ENCODE assay signal across 8 mouse cellular contexts in the genomic region with DNA sequence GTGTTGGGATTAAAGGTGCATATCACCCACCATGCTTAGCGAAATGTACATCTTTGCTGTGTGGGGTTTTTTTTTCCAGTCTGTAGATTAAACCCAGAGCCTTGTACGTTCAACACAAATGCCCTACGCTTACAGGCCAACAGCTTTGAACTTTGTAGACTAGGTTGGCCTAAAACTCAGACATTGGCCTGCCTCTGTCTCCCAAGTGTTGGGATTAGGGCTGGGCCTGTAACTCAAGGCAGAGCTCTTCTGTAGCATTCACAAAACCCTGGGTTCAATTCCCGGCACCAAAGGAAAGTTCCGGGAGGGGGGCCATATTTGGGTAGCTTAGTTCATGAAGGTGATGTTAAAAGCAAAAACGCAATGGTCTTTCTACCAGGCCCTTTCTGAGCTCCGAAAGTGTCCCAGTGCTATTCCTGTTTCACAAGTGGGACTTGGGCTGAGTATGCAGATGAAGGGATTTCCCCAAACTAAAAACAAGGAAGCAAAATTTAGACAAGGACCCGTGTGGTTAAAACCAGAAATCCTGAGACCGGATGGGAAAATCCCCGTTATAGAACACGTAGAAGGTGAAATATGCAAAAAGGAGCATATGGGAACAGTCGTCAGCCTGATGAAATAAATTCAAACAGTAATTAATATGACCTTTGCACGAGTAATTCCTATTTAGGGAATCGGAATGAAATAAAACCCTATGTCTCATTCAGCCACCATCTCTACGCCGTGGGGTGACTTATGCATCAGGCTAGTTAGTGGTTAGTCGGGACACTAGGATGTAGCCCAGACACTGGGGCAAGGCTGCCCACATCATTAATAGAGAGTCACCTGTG. TPM values are rescaled to one million over a fixed set of nuclear protein-coding genes. Genes with fewer than 3 reads are reported as not detected.
DNase-seq lines count a peak whose midpoint lies in the region; ATAC-seq and TF ChIP-seq lines count a peak whose summit lies in the region.

No protein-coding gene starts in this region.

- no peak for TF ChIP-seq CTCF in lung, embryonic 14.5 days (IDR thresholded peaks at IDR 0.05; ENCODE audit: low read depth)

- H3K27ac ChIP-seq in lung, embryonic 14.5 days (ENCODE audit: low read depth), result no peak overlapping the region
- no peak overlapping the region for H3K27ac ChIP-seq in embryonic facial prominence, embryonic 15.5 days (replicated peaks)
- no peak overlapping the region for H3K27ac ChIP-seq in limb, embryonic 11.5 days (replicated peaks; ENCODE audit: low read depth, low read length)
- no peak overlapping the region for H3K27ac ChIP-seq in neural tube, embryonic 14.5 days (ENCODE audit: low read depth, low read length)

- peak overlapping the region; percentile 96 for H3K4me3 ChIP-seq in lung, embryonic 14.5 days (ENCODE audit: low read depth, low read length)
- peak overlapping the region; percentile 92 for H3K4me3 ChIP-seq in embryonic facial prominence, embryonic 15.5 days (replicated peaks)
- H3K4me3 ChIP-seq in limb, embryonic 11.5 days (ENCODE audit: low read depth, low read length), result peak overlapping the region; percentile 72
- no peak overlapping the region for H3K4me3 ChIP-seq in neural tube, embryonic 14.5 days (ENCODE audit: low read depth, low read length)

- WGBS in lung, embryonic 14.5 days, result 70% methylated on average over 17 of the region's 17 CpGs
- WGBS in embryonic facial prominence, embryonic 15.5 days, result 69% methylated on average over 17 of the region's 17 CpGs
- 73% methylated on average over 17 of the region's 17 CpGs for WGBS in limb, embryonic 11.5 days
- WGBS in neural tube, embryonic 14.5 days, result 72% methylated on average over 17 of the region's 17 CpGs

- H3K4me1 ChIP-seq in lung, embryonic 14.5 days (ENCODE audit: insufficient read depth), result 0 out of 2 replicates have a peak, but pooled peaks cover 9% of the 10 kb centered on the region
- H3K4me1 ChIP-seq in embryonic facial prominence, embryonic 15.5 days, result peaks cover 21% of the 10 kb centered on the region
- peaks cover 5% of the 10 kb centered on the region for H3K4me1 ChIP-seq in limb, embryonic 11.5 days (ENCODE audit: control insufficient read depth, insufficient read depth, low read length)
- H3K4me1 ChIP-seq in neural tube, embryonic 14.5 days (ENCODE audit: control insufficient read depth, insufficient read depth, low read length), result peaks cover 9% of the 10 kb centered on the region

- peak overlapping the region; percentile 40 for H3K4me2 ChIP-seq in lung, embryonic 14.5 days
- H3K4me2 ChIP-seq in embryonic facial prominence, embryonic 15.5 days (replicated peaks), result peak overlapping the region; percentile 45
- no peak overlapping the region for H3K4me2 ChIP-seq in limb, embryonic 11.5 days (ENCODE audit: low read depth, severe bottlenecking)
- peak overlapping the region; percentile 38 for H3K4me2 ChIP-seq in neural tube, embryonic 14.5 days (ENCODE audit: low read depth, low read length)

- peaks cover 32% of the 10 kb centered on the region for H3K36me3 ChIP-seq in lung, embryonic 14.5 days (ENCODE audit: insufficient read depth)
- peaks cover 29% of the 10 kb centered on the region for H3K36me3 ChIP-seq in embryonic facial prominence, embryonic 15.5 days
- H3K36me3 ChIP-seq in limb, embryonic 11.5 days (ENCODE audit: control insufficient read depth, insufficient read depth, low read length), result peaks cover 11% of the 10 kb centered on the region
- H3K36me3 ChIP-seq in neural tube, embryonic 14.5 days (ENCODE audit: control insufficient read depth, insufficient read depth, low read length), result peaks cover 21% of the 10 kb centered on the region

- ATAC-seq in lung, embryonic 14.5 days (ENCODE audit: insufficient read depth), result no peak
- ATAC-seq in embryonic facial prominence, embryonic 15.5 days (ENCODE audit: insufficient number of reproducible peaks, low FRiP score, low TSS enrichment, low read depth), result no peak
- ATAC-seq in limb, embryonic 11.5 days (ENCODE audit: insufficient number of reproducible peaks, low FRiP score, low TSS enrichment, low read depth), result no peak
- ATAC-seq in neural tube, embryonic 14.5 days (ENCODE audit: low read depth), result no peak

- no peak for DNase-seq in lung, embryonic 14.5 days
- DNase-seq in lung, postnatal 25 days (ENCODE audit: low spot score), result no peak
- no peak for DNase-seq in limb, embryonic 11.5 days (ENCODE audit: low spot score)
- DNase-seq in layer of hippocampus, adult 9-11 months, result no peak
- DNase-seq in layer of hippocampus, postnatal 36 days, result no peak
- DNase-seq in right cerebral cortex, postnatal 10 days (ENCODE audit: low spot score in 2 of 2), result no peak

- no peaks in the 10 kb centered on the region for H3K9me3 ChIP-seq in lung, embryonic 14.5 days (ENCODE audit: low read depth, low read length)
- H3K9me3 ChIP-seq in embryonic facial prominence, embryonic 15.5 days (replicated peaks), result no peaks in the 10 kb centered on the region
- H3K9me3 ChIP-seq in limb, embryonic 11.5 days (ENCODE audit: control insufficient read depth, low read length), result no peaks in the 10 kb centered on the region
- no peaks in the 10 kb centered on the region for H3K9me3 ChIP-seq in neural tube, embryonic 14.5 days (ENCODE audit: control insufficient read depth, low read length)

- H3K27me3 ChIP-seq in lung, embryonic 14.5 days (ENCODE audit: insufficient read depth, low read length), result no peaks in the 10 kb centered on the region
- no peaks in the 10 kb centered on the region for H3K27me3 ChIP-seq in embryonic facial prominence, embryonic 15.5 days
- no peaks in the 10 kb centered on the region for H3K27me3 ChIP-seq in limb, embryonic 11.5 days (ENCODE audit: control insufficient read depth, insufficient read depth, low read length)
- H3K27me3 ChIP-seq in neural tube, embryonic 14.5 days (ENCODE audit: control insufficient read depth, insufficient read depth, low read length), result no peaks in the 10 kb centered on the region

- no peak overlapping the region for H3K9ac ChIP-seq in lung, embryonic 14.5 days
- H3K9ac ChIP-seq in embryonic facial prominence, embryonic 15.5 days, result peak overlapping the region; percentile 97; the same call in 1 of the 2 replicates
- no peak overlapping the region for H3K9ac ChIP-seq in limb, embryonic 11.5 days (ENCODE audit: low read length)
- 0 out of 2 replicates have a peak overlapping the region, but pooled peaks have one; percentile 95 for H3K9ac ChIP-seq in neural tube, embryonic 14.5 days (replicated peaks; ENCODE audit: low read depth, low read length)

RNA-seq across cellular contexts. Expression of gene Denr, which starts 0.6 kb away (rescaled TPM):
- 130 and 137 TPM in 2 replicates for polyA plus RNA-seq in lung, embryonic 14.5 days (2014; fragmentation: Nextera tagmentation; extraction: Ambion mirVana)
- polyA plus RNA-seq in embryonic facial prominence, embryonic 15.5 days (2015; fragmentation: Nextera tagmentation; extraction: Ambion mirVana), result 128 TPM in 2 replicates
- polyA plus RNA-seq in limb, embryonic 11.5 days (2014; fragmentation: Nextera tagmentation; extraction: Ambion mirVana), result 186 and 187 TPM in 2 replicates
- 109 and 130 TPM in 2 replicates for polyA plus RNA-seq in neural tube, embryonic 14.5 days (2014; fragmentation: Nextera tagmentation; extraction: Ambion mirVana)
- 10 to 100 TPM; 60.2 to 67.8 TPM for total RNA-seq in layer of hippocampus, postnatal 36 days (2021)

RNA-seq across cellular contexts. Expression of gene Gm43518, which starts 20.9 kb away (rescaled TPM):
- 0.95 and 1.4 TPM in 2 replicates for polyA plus RNA-seq in lung, embryonic 14.5 days (2014; fragmentation: Nextera tagmentation; extraction: Ambion mirVana)
- polyA plus RNA-seq in embryonic facial prominence, embryonic 15.5 days (2015; fragmentation: Nextera tagmentation; extraction: Ambion mirVana), result 1.9 and 2.9 TPM in 2 replicates
- 0.25 and 1.4 TPM in 2 replicates for polyA plus RNA-seq in limb, embryonic 11.5 days (2014; fragmentation: Nextera tagmentation; extraction: Ambion mirVana)
- 2.7 and 4.0 TPM in 2 replicates for polyA plus RNA-seq in neural tube, embryonic 14.5 days (2014; fragmentation: Nextera tagmentation; extraction: Ambion mirVana)
- total RNA-seq in layer of hippocampus, postnatal 36 days (2021), result 1 to 10 TPM in 1 of 2 experiments, under 1 TPM in 1; 0.91 to 1.7 TPM

RNA-seq across cellular contexts. Expression of gene Ccdc62, which starts 24.1 kb away (rescaled TPM):
- 8.3 and 9.3 TPM in 2 replicates for polyA plus RNA-seq in lung, embryonic 14.5 days (2014; fragmentation: Nextera tagmentation; extraction: Ambion mirVana)
- 5.4 and 7.5 TPM in 2 replicates for polyA plus RNA-seq in embryonic facial prominence, embryonic 15.5 days (2015; fragmentation: Nextera tagmentation; extraction: Ambion mirVana)
- 4.4 and 7.3 TPM in 2 replicates for polyA plus RNA-seq in limb, embryonic 11.5 days (2014; fragmentation: Nextera tagmentation; extraction: Ambion mirVana)
- polyA plus RNA-seq in neural tube, embryonic 14.5 days (2014; fragmentation: Nextera tagmentation; extraction: Ambion mirVana), result 5.2 and 5.7 TPM in 2 replicates
- total RNA-seq in layer of hippocampus, postnatal 36 days (2021), result 1 to 10 TPM; 2.5 TPM

RNA-seq across cellular contexts. Expression of gene Hcar1, which starts 26.5 kb away (rescaled TPM):
- polyA plus RNA-seq in lung, embryonic 14.5 days (2014; fragmentation: Nextera tagmentation; extraction: Ambion mirVana), result 0.66 and 0.81 TPM in 2 replicates
- 0.76 and 0.97 TPM in 2 replicates for polyA plus RNA-seq in embryonic facial prominence, embryonic 15.5 days (2015; fragmentation: Nextera tagmentation; extraction: Ambion mirVana)
- polyA plus RNA-seq in limb, embryonic 11.5 days (2014; fragmentation: Nextera tagmentation; extraction: Ambion mirVana), result 0.11 TPM in 1 of 2 replicates, not detected in the other
- polyA plus RNA-seq in neural tube, embryonic 14.5 days (2014; fragmentation: Nextera tagmentation; extraction: Ambion mirVana), result 0.09 and 0.44 TPM in 2 replicates
- total RNA-seq in layer of hippocampus, postnatal 36 days (2021), result under 1 TPM; 0.82 to 0.88 TPM

RNA-seq across cellular contexts. Expression of gene Hcar2, which starts 41.1 kb away (rescaled TPM):
- not detected in 2 replicates for polyA plus RNA-seq in lung, embryonic 14.5 days (2014; fragmentation: Nextera tagmentation; extraction: Ambion mirVana)
- 5.0 and 7.5 TPM in 2 replicates for polyA plus RNA-seq in embryonic facial prominence, embryonic 15.5 days (2015; fragmentation: Nextera tagmentation; extraction: Ambion mirVana)
- not detected in 2 replicates for polyA plus RNA-seq in limb, embryonic 11.5 days (2014; fragmentation: Nextera tagmentation; extraction: Ambion mirVana)
- polyA plus RNA-seq in neural tube, embryonic 14.5 days (2014; fragmentation: Nextera tagmentation; extraction: Ambion mirVana), result not detected in 2 replicates
- under 1 TPM in 1 of 2 experiments, not detected in 1; 0.33 TPM for total RNA-seq in layer of hippocampus, postnatal 36 days (2021)

Comparison
In these comparisons a context has a peak if more than half of its experiments do, and no peak if none do; other contexts are left out.
1. H3K9ac ChIP-seq: peak in embryonic facial prominence, embryonic 15.5 days (single experiment) and neural tube, embryonic 14.5 days (single experiment); none in lung, embryonic 14.5 days (single experiment) and limb, embryonic 11.5 days (single experiment).